Mouse (Mus musculus) E14TG2a.4 (cell line): Measurements from ENCODE around the gene Itpkb.

Experiments used
- CTCF ChIP-seq: conservative IDR thresholded peaks from 2 replicates; pipeline ENCODE4 v1.5.1; 2014; ENCODE audit warnings: low read length
- NANOG ChIP-seq: IDR thresholded peaks from 2 replicates; pipeline ENCODE4 v1.6.1; 2014; ENCODE audit warnings: borderline replicate concordance, low read length, mixed read lengths
- POU5F1 ChIP-seq: IDR thresholded peaks from 2 replicates; pipeline ENCODE4 v1.6.1; 2014; ENCODE audit warnings: low read length, borderline replicate concordance

DNA sequence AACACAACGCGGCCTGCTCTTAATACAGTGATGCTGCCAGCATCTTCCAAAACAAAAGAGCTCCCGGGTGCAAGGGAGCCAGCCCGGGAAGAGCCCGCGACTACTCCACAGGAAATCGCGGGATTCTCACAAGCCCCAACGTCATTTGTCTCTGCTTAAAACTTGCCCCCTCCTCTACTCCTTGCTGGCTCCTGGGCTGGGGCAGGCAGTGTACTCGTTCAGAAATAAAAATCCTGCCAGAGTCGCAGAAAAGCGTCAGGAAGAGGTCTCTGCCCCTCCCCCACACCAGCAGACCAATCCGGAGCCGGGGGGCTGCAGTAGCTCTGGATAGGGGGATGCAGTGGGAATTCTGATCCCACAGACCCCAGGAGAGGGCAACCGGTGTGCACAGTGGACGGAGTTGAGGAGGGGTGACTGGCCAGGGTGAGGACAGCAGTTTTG lies 102.8 kb downstream of the Itpkb start:
- no peak for TF ChIP-seq CTCF
- no peak for TF ChIP-seq NANOG
- TF ChIP-seq POU5F1: no peak
